Mouse (Mus musculus) lung, embryonic 16.5 days (tissue): ENCODE data around the gene Cacna1i. TPM values are rescaled to one million over a fixed set of nuclear protein-coding genes. Genes with fewer than 3 reads are reported as not detected.
A peak's percentile ranks its signal among the peaks of the same experiment; 100 is the strongest.

Experiments used
- ATAC-seq: fragments of 200-750 bp; cut with Nextera tagmentation; 2 replicates; pipeline ENCODE4 v1.8.0; 2017; ENCODE audit warnings: low read depth, mild to moderate bottlenecking, moderate library complexity
- H3K27ac ChIP-seq: fragments of 300-500 bp; sonication (generic); 2 replicates; pipeline ENCODE4 v1.5.1; 2014; ENCODE audit warnings: mild to moderate bottlenecking, control low read depth, low read length
- H3K27me3 ChIP-seq: fragments of 300-500 bp; sonication (generic); 2 replicates; pipeline ENCODE4 v1.6.1; 2014; ENCODE audit warnings: low read depth, low read length, mixed read lengths; ENCODE audit not compliant: control insufficient read depth, insufficient read depth
- H3K36me3 ChIP-seq: fragments of 300-500 bp; sonication (generic); 2 replicates; pipeline ENCODE4 v1.6.1; 2014; ENCODE audit warnings: low read length; ENCODE audit not compliant: control insufficient read depth, insufficient read depth
- H3K4me1 ChIP-seq: fragments of 300-500 bp; sonication (generic); replicated peaks from 2 replicates; pipeline ENCODE4 v1.6.1; 2014; ENCODE audit warnings: low read length, mixed read lengths; ENCODE audit not compliant: control insufficient read depth, insufficient read depth
- H3K4me2 ChIP-seq: fragments of 300-500 bp; sonication (generic); 2 replicates; pipeline ENCODE4 v1.6.1; 2014; ENCODE audit warnings: low read depth, low read length, control low read depth
- H3K4me3 ChIP-seq: fragments of 300-500 bp; sonication (generic); 2 replicates; pipeline ENCODE4 v1.5.1; 2014; ENCODE audit warnings: mild to moderate bottlenecking, low read length, control low read depth
- H3K9ac ChIP-seq: fragments of 300-500 bp; sonication (generic); 2 replicates; pipeline ENCODE4 v1.6.1; 2014; ENCODE audit warnings: low read length, control low read depth
- H3K9me3 ChIP-seq: fragments of 300-500 bp; sonication (generic); 2 replicates; pipeline ENCODE4 v1.6.1; 2016; ENCODE audit warnings: low read length; ENCODE audit not compliant: control insufficient read depth
- WGBS: fragments of 180-500 bp; shearing (Covaris S2); extraction: QIAGEN DNeasy Blood & Tissue Kit; methylation state at CpG from one replicate; pipeline ENCODE4 v1.1.7; 2014; 5-methylcytosine and 5-hydroxymethylcytosine counted together
- polyA plus RNA-seq: library from polyadenylated mRNA; unstranded; fragments of >200 nt; fragmentation: Nextera tagmentation; extraction: Ambion mirVana; gene quantifications from 2 replicates; pipeline ENCODE4 v1.2.1, GENCODE M21; 2015

Cacna1i gene
- polyA plus RNA-seq, 1 experiment from 2014 or later, result not detected

GRCm38 (mm10) chr15:80401980-80402379, 114.9 kb downstream of the Cacna1i start:
- 71% methylated on average over 8 of the region's 8 CpGs for WGBS
- H3K9me3 ChIP-seq, result no peaks in the 10 kb centered on the region
- H3K4me1 ChIP-seq, result no peaks in the 10 kb centered on the region
- H3K27me3 ChIP-seq, result no peaks in the 10 kb centered on the region
- no peak for ATAC-seq
- H3K4me2 ChIP-seq, result no peak overlapping the region
- no peak overlapping the region for H3K9ac ChIP-seq
- no peak overlapping the region for H3K27ac ChIP-seq
- no peaks in the 10 kb centered on the region for H3K36me3 ChIP-seq
- H3K4me3 ChIP-seq, result no peak overlapping the region

DNA sequence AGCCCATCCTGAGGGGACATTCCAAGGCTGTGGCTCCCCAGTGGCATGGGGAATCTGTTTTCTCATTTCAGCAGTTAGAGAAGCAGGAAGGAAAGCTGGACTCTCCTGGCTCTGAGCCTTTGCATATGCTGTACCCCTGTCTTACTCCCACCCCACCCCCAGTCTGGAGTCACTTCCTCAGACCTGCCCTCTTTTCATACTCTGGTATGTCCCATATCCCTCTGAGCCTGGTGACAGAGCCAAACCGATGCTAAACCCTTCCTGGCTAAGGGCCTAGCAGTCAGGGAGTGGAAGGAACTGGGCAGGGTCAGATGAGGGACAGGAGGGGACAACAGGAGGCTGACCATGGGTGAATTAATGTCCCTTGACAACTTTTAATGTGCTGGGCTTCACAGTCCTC, 120.8 kb downstream of the Cacna1i start:
- H3K36me3 ChIP-seq, result no peaks in the 10 kb centered on the region
- 0 out of 2 replicates have a peak overlapping the region, but pooled peaks have one; percentile 38 for H3K27ac ChIP-seq
- no peaks in the 10 kb centered on the region for H3K9me3 ChIP-seq
- 17% methylated on average over 1 of the region's 1 CpGs for WGBS
- H3K4me2 ChIP-seq, result no peak overlapping the region
- no peak overlapping the region for H3K4me3 ChIP-seq
- peaks cover 9% of the 10 kb centered on the region; the same call in 1 of the 2 replicates for H3K4me1 ChIP-seq
- ATAC-seq, result peak; percentile 90
- H3K9ac ChIP-seq, result no peak overlapping the region
- no peaks in the 10 kb centered on the region for H3K27me3 ChIP-seq

DNA sequence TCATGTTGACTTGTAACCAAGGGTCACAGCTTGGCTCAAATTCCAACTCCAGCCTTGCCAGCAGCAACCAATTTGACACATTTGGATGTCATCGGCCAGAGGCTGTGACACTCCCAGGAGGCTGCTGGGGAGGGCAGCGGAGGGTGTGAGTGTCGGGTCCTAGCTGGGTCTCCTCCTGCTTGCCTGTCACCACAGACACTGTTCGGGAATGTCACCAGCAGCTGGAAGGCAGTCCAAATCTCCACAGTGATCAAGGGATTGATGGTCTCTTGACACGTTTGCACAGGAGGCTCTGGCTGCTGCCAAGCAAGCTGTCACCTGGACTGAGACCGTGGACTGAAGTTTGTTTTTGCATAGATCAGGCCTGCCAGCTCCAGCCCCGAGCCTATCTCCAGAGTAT, 123.6 kb downstream of the Cacna1i start:
- no peak overlapping the region for H3K4me3 ChIP-seq
- H3K27me3 ChIP-seq, result no peaks in the 10 kb centered on the region
- no peak overlapping the region for H3K9ac ChIP-seq
- WGBS, result 42% methylated on average over 7 of the region's 7 CpGs
- H3K36me3 ChIP-seq, result no peaks in the 10 kb centered on the region
- no peaks in the 10 kb centered on the region for H3K9me3 ChIP-seq
- H3K4me1 ChIP-seq, result peaks cover 13% of the 10 kb centered on the region; the same call in 1 of the 2 replicates
- ATAC-seq, result no peak
- H3K4me2 ChIP-seq, result no peak overlapping the region
- H3K27ac ChIP-seq, result no peak overlapping the region

DNA sequence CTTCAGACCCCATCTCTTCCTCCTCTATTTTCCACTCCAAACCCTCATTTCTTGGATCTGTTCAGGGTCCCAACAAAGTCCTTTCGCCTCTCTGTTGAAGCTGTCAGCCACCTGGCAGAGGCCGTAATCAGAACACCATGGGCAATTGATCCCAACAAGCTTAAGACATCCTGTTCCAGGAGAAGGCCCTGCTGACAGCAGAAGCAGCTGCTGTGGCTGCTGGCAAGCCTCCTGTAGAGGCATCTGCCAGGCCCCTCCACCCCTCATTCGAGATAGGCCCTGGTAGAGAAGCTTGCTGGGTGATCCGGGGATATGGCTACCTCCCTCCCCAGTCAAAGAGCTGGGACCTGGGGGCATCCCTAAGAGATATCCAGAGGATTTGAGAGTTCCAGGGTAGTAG, 126.0 kb downstream of the Cacna1i start:
- H3K27ac ChIP-seq, result no peak overlapping the region
- H3K9ac ChIP-seq, result no peak overlapping the region
- ATAC-seq, result no peak
- no peaks in the 10 kb centered on the region for H3K27me3 ChIP-seq
- H3K4me2 ChIP-seq, result no peak overlapping the region
- no peak overlapping the region for H3K4me3 ChIP-seq
- WGBS, result 70% methylated on average over 4 of the region's 4 CpGs
- peaks cover 9% of the 10 kb centered on the region; the same call in 1 of the 2 replicates for H3K4me1 ChIP-seq
- H3K9me3 ChIP-seq, result no peaks in the 10 kb centered on the region
- H3K36me3 ChIP-seq, result no peaks in the 10 kb centered on the region

- ATAC-seq, result peak; percentile 71; the same call in 1 of the 2 replicates
- Histone ChIP-seq H3K9me3 (no peaks in the 10 kb centered on the region), H3K4me2 (no peak overlapping the region), H3K27me3 (no peaks in the 10 kb centered on the region), H3K36me3 (no peaks in the 10 kb centered on the region), H3K9ac (no peak overlapping the region), H3K4me1 (peaks cover 4% of the 10 kb centered on the region; the same call in 1 of the 2 replicates), H3K27ac (peak overlapping the region; percentile 15; the same call in 1 of the 2 replicates), H3K4me3 (no peak overlapping the region)
- 53% methylated on average over 17 of the region's 17 CpGs for WGBS
Observed at GRCm38 (mm10) chr15:80413988-80414721, 127.1 kb downstream of the Cacna1i start.

GRCm38 (mm10) chr15:80415132-80415531, 128.1 kb downstream of the Cacna1i start:
- H3K36me3 ChIP-seq, result no peaks in the 10 kb centered on the region
- ATAC-seq, result no peak
- 76% methylated on average over 4 of the region's 4 CpGs for WGBS
- H3K27ac ChIP-seq, result no peak overlapping the region
- peaks cover 4% of the 10 kb centered on the region; the same call in 1 of the 2 replicates for H3K4me1 ChIP-seq
- H3K4me2 ChIP-seq, result no peak overlapping the region
- no peaks in the 10 kb centered on the region for H3K9me3 ChIP-seq
- H3K27me3 ChIP-seq, result no peaks in the 10 kb centered on the region
- no peak overlapping the region for H3K4me3 ChIP-seq
- H3K9ac ChIP-seq, result no peak overlapping the region

DNA sequence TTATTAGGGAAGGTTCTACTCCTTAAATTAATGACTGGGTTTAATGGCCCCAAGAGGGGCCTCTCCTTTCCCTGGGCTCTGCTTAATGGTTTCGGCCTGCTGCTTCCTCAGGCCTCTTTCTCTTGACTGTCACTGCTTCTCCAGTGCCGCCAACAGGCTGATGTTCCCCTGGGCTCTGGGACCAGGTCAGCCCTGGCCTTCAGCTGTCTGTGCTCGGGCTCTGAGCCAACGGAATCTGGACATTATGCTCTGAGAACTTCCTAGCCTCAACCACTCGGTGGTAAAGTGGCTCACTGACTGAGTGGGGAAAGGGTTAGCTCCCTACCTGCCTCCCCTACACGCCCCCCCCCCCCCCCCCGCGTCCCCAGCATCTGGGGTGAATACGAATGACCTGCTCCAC, 130.0 kb downstream of the Cacna1i start:
- Histone ChIP-seq H3K27me3 (no peaks in the 10 kb centered on the region), H3K4me2 (no peak overlapping the region), H3K9ac (no peak overlapping the region), H3K9me3 (no peaks in the 10 kb centered on the region), H3K4me3 (no peak overlapping the region), H3K36me3 (no peaks in the 10 kb centered on the region), H3K4me1 (peaks cover 4% of the 10 kb centered on the region; the same call in 1 of the 2 replicates), H3K27ac (no peak overlapping the region)
- WGBS, result 41% methylated on average over 7 of the region's 9 CpGs
- ATAC-seq, result no peak

- Histone ChIP-seq H3K27me3 (no peaks in the 10 kb centered on the region), H3K36me3 (no peaks in the 10 kb centered on the region), H3K4me1 (peaks cover 4% of the 10 kb centered on the region; the same call in 1 of the 2 replicates), H3K27ac (no peak overlapping the region), H3K4me3 (no peak overlapping the region), H3K4me2 (no peak overlapping the region), H3K9me3 (no peaks in the 10 kb centered on the region), H3K9ac (no peak overlapping the region)
- WGBS, result 83% methylated on average over 2 of the region's 2 CpGs
- ATAC-seq, result no peak
Observed at GRCm38 (mm10) chr15:80418146-80418545, 131.1 kb downstream of the Cacna1i start.

GRCm38 (mm10) chr15:80430324-80430723, 143.3 kb downstream of the Cacna1i start:
- Histone ChIP-seq H3K9me3 (no peaks in the 10 kb centered on the region), H3K27ac (no peak overlapping the region), H3K36me3 (no peaks in the 10 kb centered on the region), H3K4me2 (no peak overlapping the region), H3K4me3 (no peak overlapping the region), H3K4me1 (no peaks in the 10 kb centered on the region), H3K27me3 (no peaks in the 10 kb centered on the region), H3K9ac (no peak overlapping the region)
- WGBS, result 67% methylated on average over 11 of the region's 11 CpGs
- no peak for ATAC-seq
